Mouse (Mus musculus): ENCODE results near the gene Cartpt. TPM values are rescaled to one million over a fixed set of nuclear protein-coding genes. Genes with fewer than 3 reads are reported as not detected.
A peak's percentile ranks its signal among the peaks of the same experiment; 100 is the strongest.
"Not testable (repeated sequence)": the region's sequence is repeated elsewhere in the genome, so short reads cannot be mapped to it uniquely, and the experiment has no call there.

The Cartpt gene
- total RNA-seq, 2 experiments from 2014 or later, result 14.0 to 20.0 TPM

- no peak for DNase-seq (ENCODE audit: low spot score in 2 of 2)
These were observed 43.0 kb downstream of the Cartpt start for GRCm38 (mm10) chr13:99857879-99858278.

DNA sequence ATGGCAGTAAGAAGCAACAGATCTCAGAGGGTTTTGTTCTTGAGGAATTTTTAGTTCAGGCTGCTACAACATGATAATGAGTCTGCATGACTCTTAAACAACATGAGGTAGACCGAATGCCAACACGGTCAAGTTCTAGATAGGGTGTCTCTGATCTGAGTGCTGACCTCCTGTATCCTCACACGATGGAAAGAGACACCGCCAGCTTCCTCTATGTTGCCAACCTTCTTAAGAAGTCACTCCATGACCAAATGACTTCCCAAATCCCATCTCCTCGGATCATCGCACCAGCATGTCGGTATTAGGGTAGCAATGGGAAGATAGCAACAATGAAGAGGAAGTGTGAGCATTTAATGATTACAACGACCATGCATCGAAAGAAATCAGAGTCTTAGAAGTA lies 43.6 kb downstream of the Cartpt start:
- no peak for DNase-seq (ENCODE audit: low spot score in 2 of 2)

GRCm38 (mm10) chr13:99855229-99855628 lies 45.7 kb downstream of the Cartpt start:
- DNase-seq (ENCODE audit: low spot score in 2 of 2), result no peak

DNA sequence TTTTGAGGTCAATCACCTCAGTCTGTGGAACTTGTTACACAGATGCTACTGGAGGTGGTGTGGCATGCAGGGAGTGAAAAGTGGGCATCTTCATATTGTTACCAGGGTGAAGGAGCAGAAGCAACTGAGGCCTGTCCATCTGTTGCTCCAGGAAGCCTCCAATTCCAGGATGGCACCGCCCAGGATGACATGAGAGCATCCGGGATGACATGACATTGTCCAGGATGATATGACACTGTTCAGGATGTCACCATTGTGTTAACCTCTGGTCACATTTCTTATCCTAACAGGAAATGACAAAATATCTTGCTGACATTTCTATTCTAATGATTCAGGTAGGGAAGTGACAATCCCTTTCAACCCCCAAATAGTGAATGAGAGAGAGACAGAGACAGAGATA lies 47.8 kb downstream of the Cartpt start:
- no peak for DNase-seq (ENCODE audit: low spot score in 2 of 2)

DNA sequence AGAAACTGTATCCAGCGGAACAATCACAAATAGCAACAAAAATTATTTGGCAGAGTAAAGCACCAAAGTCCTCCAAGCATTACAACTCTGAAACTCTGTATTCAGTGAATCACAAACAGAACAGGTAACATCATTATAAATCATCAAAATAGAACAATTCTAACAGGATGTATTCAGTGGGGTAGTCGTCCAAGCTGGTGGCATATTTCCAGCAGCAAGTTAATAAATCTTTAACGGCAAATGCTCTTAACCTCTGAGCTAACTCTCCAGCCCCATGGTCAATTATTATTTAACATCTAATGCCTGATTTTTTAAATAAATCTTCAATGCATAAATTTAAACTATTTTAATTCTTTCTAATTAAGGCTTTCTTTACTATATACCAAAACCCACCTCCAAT lies 48.5 kb downstream of the Cartpt start:
- not testable (repeated sequence) for DNase-seq (ENCODE audit: low spot score in 2 of 2)

DNA sequence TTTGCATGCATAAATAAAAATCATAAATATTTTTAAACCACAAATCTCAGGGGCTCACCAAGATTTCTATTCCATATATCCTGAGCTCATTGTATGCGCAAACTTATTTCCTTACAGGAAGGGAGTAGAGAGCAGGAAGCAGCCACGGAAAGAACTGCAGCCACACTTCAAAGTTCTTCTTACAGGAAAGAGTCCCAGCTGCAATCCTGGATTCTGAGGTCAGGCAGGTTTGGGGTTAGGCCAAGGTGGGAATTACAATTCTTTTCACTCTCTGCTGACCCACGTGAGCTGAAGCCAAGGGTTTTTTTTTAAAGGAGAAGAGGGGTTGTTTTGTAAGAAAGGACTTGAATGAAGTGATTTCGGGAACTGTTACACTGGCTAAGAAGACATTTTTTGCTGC lies 49.9 kb downstream of the Cartpt start:
- no peak for DNase-seq (ENCODE audit: low spot score in 2 of 2)

DNA sequence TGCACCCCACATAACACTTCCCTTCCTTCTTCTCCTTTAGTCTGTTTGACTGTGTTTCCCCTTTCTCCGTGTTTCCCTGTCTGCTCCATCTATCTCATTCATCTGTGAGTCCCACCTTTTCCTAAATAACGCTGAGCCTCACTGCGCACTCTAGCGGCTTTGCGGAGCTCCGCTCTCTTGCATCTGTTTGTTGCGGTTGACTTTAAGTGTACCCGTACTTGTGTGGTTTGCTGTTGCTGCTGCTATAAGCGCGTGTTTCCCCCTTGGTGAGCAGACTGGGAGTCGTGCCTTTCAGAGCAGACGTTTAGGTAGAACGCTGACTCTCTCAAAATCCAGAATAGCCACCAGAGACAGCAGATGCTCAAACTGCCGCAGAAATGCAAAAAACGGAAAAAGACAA lies 51.3 kb downstream of the Cartpt start:
- DNase-seq (ENCODE audit: low spot score in 2 of 2), result peak; percentile 41 to 52

Other genes starting within 250 kb of the Cartpt start
- 10 to 100 TPM; 22.0 to 22.3 TPM for gene Mccc2, start 114.5 kb upstream of the Cartpt start, total RNA-seq (2021)
- 10 to 100 TPM; 39.0 to 44.4 TPM for gene Bdp1, start 203.0 kb upstream of the Cartpt start, total RNA-seq (2021)
- gene Serf1, start 206.9 kb upstream of the Cartpt start, total RNA-seq (2021), result 10 to 100 TPM; 15.0 to 16.5 TPM
- gene Smn1, start 223.8 kb upstream of the Cartpt start, total RNA-seq (2021), result 10 to 100 TPM; 35.6 to 40.5 TPM